Mouse (Mus musculus): Measurements from ENCODE around the gene Cisd2. TPM values are rescaled to one million over a fixed set of nuclear protein-coding genes. Genes with fewer than 3 reads are reported as not detected.

Cisd2 gene
- 10 to 100 TPM; 50.4 to 56.9 TPM for total RNA-seq (2021)

- peak in 1 of 2 experiments; percentile 13 for DNase-seq
- intact Hi-C loops (cut with DNase I) = loop anchor here (1.0 to 5.0 kb wide), 2 partner anchors 15 to 269 kb away; partner anchors contain the start of genes Nfkb1 and Ube2d3
These were observed at the start of gene Cisd2 for GRCm38 (mm10) chr3:135423608-135424212. Gene Cisd2 (minus strand): TSS chr3:135423925.

GRCm38 (mm10) chr3:135470823-135471222 lies 47.1 kb upstream of the Cisd2 start:
- DNase-seq = no peak
- intact Hi-C loops (cut with DNase I) = no loop called here

GRCm38 (mm10) chr3:135469974-135470373 lies 46.2 kb upstream of the Cisd2 start:
- intact Hi-C loops (cut with DNase I) = loop anchor here (10.0 kb wide), 1 partner anchor 65 kb away; no protein-coding TSS in a partner anchor
- peak; percentile 58 to 66 for DNase-seq

GRCm38 (mm10) chr3:135469146-135469545 lies 45.4 kb upstream of the Cisd2 start:
- intact Hi-C loops (cut with DNase I) = loop anchor here (10.0 kb wide), 1 partner anchor 64 kb away; no protein-coding TSS in a partner anchor
- no peak for DNase-seq

- DNase-seq = no peak
- intact Hi-C loops (cut with DNase I) = loop anchor here (10.0 kb wide), 1 partner anchor 64 kb away; no protein-coding TSS in a partner anchor
These were observed 44.7 kb upstream of the Cisd2 start for GRCm38 (mm10) chr3:135468402-135468801.

- DNase-seq = no peak
- intact Hi-C loops (cut with DNase I) = no loop called here
These were observed 35.3 kb upstream of the Cisd2 start for GRCm38 (mm10) chr3:135458981-135459380.

- no peak for DNase-seq
- intact Hi-C loops (cut with DNase I) = no loop called here
These were observed 21.2 kb upstream of the Cisd2 start for GRCm38 (mm10) chr3:135444930-135445329.

GRCm38 (mm10) chr3:135440621-135441020 lies 16.9 kb upstream of the Cisd2 start:
- DNase-seq = no peak
- intact Hi-C loops (cut with DNase I) = no loop called here

- intact Hi-C loops (cut with DNase I) = no loop called here
- DNase-seq = peak; percentile 26 to 37
These were observed 16.5 kb upstream of the Cisd2 start for GRCm38 (mm10) chr3:135440221-135440620.

- DNase-seq = no peak
- intact Hi-C loops (cut with DNase I) = loop anchor here (2.0 to 10.0 kb wide), 3 partner anchors 81 to 251 kb away; partner anchors contain the start of genes Cenpe and Nfkb1
These were observed 15.9 kb upstream of the Cisd2 start for GRCm38 (mm10) chr3:135439651-135440050.

GRCm38 (mm10) chr3:135438913-135439531 lies 15.3 kb upstream of the Cisd2 start:
- intact Hi-C loops (cut with DNase I) = loop anchor here (1.0 to 10.0 kb wide), 4 partner anchors 15 to 252 kb away; partner anchors contain the start of genes Cenpe and Nfkb1
- peak; percentile 82 to 88 for DNase-seq

GRCm38 (mm10) chr3:135438531-135438912 lies 14.8 kb upstream of the Cisd2 start:
- intact Hi-C loops (cut with DNase I) = loop anchor here (1.0 to 10.0 kb wide), 4 partner anchors 14 to 252 kb away; partner anchors contain the start of genes Cenpe and Nfkb1
- peak; percentile 94 to 99 for DNase-seq

GRCm38 (mm10) chr3:135437758-135438495 lies 14.2 kb upstream of the Cisd2 start, which contains the start of gene Ube2d3:
Gene Ube2d3 (plus strand): TSS chr3:135438149.
- intact Hi-C loops (cut with DNase I) = loop anchor here (1.0 to 10.0 kb wide), 4 partner anchors 14 to 253 kb away; partner anchors contain the start of genes Cenpe and Nfkb1
- peak; percentile 98 to 99 for DNase-seq

- intact Hi-C loops (cut with DNase I) = loop anchor here (10.0 kb wide), 1 partner anchor 222 kb away; the partner anchor contains the start of gene Cenpe
- DNase-seq = no peak
These were observed 13.3 kb upstream of the Cisd2 start for GRCm38 (mm10) chr3:135436901-135437616.

- DNase-seq = peak; percentile 84 to 95
- intact Hi-C loops (cut with DNase I) = loop anchor here (5.0 kb wide), 1 partner anchor 269 kb away; the partner anchor contains the start of gene Nfkb1
These were observed 693 bp downstream of the Cisd2 start for GRCm38 (mm10) chr3:135422856-135423607.

GRCm38 (mm10) chr3:135422232-135422855 lies 1.4 kb downstream of the Cisd2 start:
- no peak for DNase-seq
- intact Hi-C loops (cut with DNase I) = loop anchor here (5.0 kb wide), 1 partner anchor 270 kb away; the partner anchor contains the start of gene Nfkb1

- no peak for DNase-seq
- intact Hi-C loops (cut with DNase I) = loop anchor here (5.0 kb wide), 1 partner anchor 271 kb away; the partner anchor contains the start of gene Nfkb1
These were observed 2.5 kb downstream of the Cisd2 start for GRCm38 (mm10) chr3:135421310-135421594.

GRCm38 (mm10) chr3:135420542-135421309 lies 3.0 kb downstream of the Cisd2 start:
- intact Hi-C loops (cut with DNase I) = loop anchor here (5.0 kb wide), 1 partner anchor 272 kb away; the partner anchor contains the start of gene Nfkb1
- DNase-seq = no peak
